Mouse (Mus musculus) kidney, embryonic 15.5 days (tissue): ENCODE results near the gene Abcf3. TPM values are rescaled to one million over a fixed set of nuclear protein-coding genes. Genes with fewer than 3 reads are reported as not detected.

Experiments
- ATAC-seq: fragments of 200-750 bp; cut with Nextera tagmentation; replicated peaks from 2 replicates; pipeline ENCODE4 v1.8.0; 2017; ENCODE audit warnings: moderate TSS enrichment; ENCODE audit not compliant: low FRiP score
- H3K27ac ChIP-seq: fragments of 300-500 bp; sonication (generic); 2 replicates; pipeline ENCODE4 v1.5.1; 2015; ENCODE audit warnings: mild to moderate bottlenecking, inconsistent platforms
- H3K27me3 ChIP-seq: fragments of 300-500 bp; sonication (generic); 2 replicates; pipeline ENCODE4 v1.6.1; 2015; ENCODE audit warnings: inconsistent platforms
- H3K36me3 ChIP-seq: fragments of 300-500 bp; sonication (generic); 2 replicates; pipeline ENCODE4 v1.6.1; 2015; ENCODE audit warnings: inconsistent platforms
- H3K4me1 ChIP-seq: fragments of 300-500 bp; sonication (generic); 2 replicates; pipeline ENCODE4 v1.6.1; 2015; ENCODE audit warnings: inconsistent platforms
- H3K4me2 ChIP-seq: fragments of 300-500 bp; sonication (generic); 2 replicates; pipeline ENCODE4 v1.6.1; 2015; ENCODE audit warnings: moderate library complexity, mild to moderate bottlenecking, inconsistent platforms
- H3K4me3 ChIP-seq: fragments of 300-500 bp; sonication (generic); replicated peaks from 2 replicates; pipeline ENCODE4 v1.5.1; 2015; ENCODE audit warnings: mild to moderate bottlenecking, inconsistent platforms
- H3K9ac ChIP-seq: fragments of 300-500 bp; sonication (generic); 2 replicates; pipeline ENCODE4 v1.6.1; 2015; ENCODE audit warnings: mild to moderate bottlenecking, inconsistent platforms
- H3K9me3 ChIP-seq: fragments of 300-500 bp; sonication (generic); replicated peaks from 2 replicates; pipeline ENCODE4 v1.6.1; 2016; ENCODE audit warnings: inconsistent platforms
- WGBS: fragments of 180-500 bp; shearing (Covaris S2); methylation state at CpG from one replicate; pipeline ENCODE4 v1.1.7; 2015; ENCODE audit warnings: mixed read lengths; 5-methylcytosine and 5-hydroxymethylcytosine counted together
- polyA plus RNA-seq: library from polyadenylated mRNA; unstranded; fragments of >200 nt; fragmentation: Nextera tagmentation; extraction: Ambion mirVana; gene quantifications from 2 replicates; pipeline ENCODE4 v1.2.1, GENCODE M21; 2015

Abcf3 gene
- polyA plus RNA-seq = 52.6 and 64.5 TPM in 2 replicates

DNA sequence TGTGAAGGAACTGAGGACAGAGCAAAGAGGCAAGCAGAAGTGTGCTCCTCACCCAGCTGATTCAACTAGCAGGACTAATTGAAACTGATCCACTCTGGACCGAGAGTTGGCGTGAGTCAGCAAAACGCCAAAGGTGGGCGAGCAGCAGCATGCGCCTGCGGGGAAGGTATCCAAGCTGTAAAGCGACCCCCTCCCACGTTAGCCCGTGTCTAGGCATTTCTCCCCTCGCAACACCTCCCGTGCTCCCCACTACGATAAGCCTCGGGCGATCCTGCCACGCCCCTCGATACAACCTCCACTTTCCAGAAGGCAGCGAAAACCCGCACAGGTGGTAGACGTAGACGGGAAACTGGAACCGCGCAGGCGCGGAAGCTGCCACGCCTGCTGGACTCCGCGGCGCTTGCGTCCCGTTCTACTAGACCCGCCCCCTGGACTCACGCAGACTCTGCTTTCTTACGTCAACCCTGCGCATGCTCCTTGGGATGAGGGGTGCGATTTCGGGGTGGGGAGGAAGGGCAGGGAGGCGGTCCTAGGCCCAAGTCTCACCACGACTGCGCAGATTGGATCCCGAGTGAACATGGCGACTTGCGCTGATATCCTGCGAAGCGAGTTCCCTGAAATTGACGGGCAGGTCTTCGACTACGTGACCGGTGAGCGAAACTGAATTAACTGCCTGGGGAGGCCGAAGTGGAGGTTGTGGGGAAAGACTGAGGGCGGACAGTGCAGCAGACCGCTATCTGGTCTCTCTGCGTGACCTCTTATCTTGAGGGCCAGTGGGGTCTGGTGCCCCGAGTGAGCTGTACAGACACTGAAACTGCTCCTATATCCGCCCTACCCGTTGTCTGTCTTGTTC lies at the start of gene Abcf3:
Gene Abcf3, plus strand, starts transcription at position 482 of the 853 bp plus-strand sequence.
- peak; percentile 99 for ATAC-seq
- Histone ChIP-seq H3K4me2 (peak within 1 kb of the TSS; percentile 83), H3K36me3 (peaks cover 64% of the 10 kb centered on the region), H3K4me1 (peaks cover 22% of the 10 kb centered on the region), H3K9me3 (no peaks in the 10 kb centered on the region), H3K4me3 (peak within 1 kb of the TSS; percentile 93), H3K9ac (peak within 1 kb of the TSS; percentile 87), H3K27ac (peak within 1 kb of the TSS; percentile 88), H3K27me3 (no peaks in the 10 kb centered on the region)
- under 1% methylated on average over 56 of the region's 56 CpGs for WGBS

DNA sequence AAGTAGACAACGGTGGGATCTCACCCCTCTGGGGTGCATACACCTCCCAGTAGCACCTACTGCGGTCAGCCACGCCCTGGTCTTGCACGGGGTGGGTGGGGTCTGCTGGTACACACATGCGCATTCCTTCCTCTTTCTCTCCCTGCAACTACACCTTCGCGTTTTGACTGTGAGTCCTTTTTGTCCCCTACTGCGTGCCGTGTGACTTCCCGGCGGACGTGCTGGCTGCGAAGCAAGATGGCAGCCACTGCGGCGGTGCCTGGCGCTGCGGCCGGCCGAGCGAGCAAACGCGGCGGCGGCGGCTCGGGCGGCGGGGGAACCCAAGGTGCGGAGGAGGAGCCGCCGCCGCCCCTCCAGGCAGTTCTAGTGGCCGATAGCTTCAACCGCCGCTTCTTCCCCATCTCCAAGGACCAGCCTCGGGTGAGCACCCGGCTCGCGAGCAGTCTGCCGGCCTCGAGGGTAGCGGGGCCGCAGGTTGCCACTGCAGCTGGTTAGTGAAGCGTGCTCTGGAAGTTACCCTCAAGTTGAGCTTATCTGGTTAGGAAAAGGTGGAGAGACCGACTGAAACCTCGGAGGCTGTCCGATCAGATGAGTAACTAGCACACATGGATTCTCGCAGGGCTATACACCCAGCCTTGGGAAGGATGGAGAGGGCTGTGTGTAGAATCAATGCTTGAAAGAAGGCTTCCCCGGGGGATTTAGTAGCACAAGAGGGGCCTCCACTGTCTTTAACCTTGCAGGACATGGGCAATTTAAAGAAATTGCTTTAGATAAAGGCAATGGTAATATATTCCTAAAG lies 49.5 kb upstream of the Abcf3 start, which contains the start of gene Eif2b5:
Gene Eif2b5, plus strand, starts transcription at position 141 of the 799 bp plus-strand sequence.
- peak within 1 kb of the TSS; percentile 94 for H3K9ac ChIP-seq
- H3K4me1 ChIP-seq = peaks cover 21% of the 10 kb centered on the region
- H3K4me2 ChIP-seq = peak within 1 kb of the TSS; percentile 74
- no peaks in the 10 kb centered on the region for H3K27me3 ChIP-seq
- under 1% methylated on average over 49 of the region's 49 CpGs for WGBS
- peak within 1 kb of the TSS; percentile 92 for H3K4me3 ChIP-seq
- peak; percentile 95 for ATAC-seq
- peaks cover 36% of the 10 kb centered on the region for H3K36me3 ChIP-seq
- H3K9me3 ChIP-seq = no peaks in the 10 kb centered on the region
- H3K27ac ChIP-seq = peak within 1 kb of the TSS; percentile 84

DNA sequence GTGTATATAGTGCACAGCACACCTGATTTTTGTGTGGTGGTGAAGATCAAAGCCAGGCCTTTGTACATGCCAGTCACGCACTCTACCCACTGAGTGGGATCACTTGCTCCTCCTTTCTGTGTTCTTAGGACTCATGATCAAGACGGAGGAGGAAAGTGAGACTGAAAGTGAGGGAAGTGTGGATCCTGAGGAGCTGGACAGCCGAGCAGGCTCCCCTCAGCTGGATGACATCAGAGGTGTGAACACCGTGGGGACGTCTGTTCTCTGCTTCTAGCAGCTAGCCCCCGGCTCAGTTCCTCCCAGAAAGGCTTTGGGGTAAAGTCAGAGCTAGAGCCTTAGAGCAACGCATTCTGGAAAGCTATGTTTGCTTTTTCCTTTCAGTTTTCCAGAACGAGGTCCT lies 42.4 kb upstream of the Abcf3 start:
- Histone ChIP-seq H3K4me1 (no peaks in the 10 kb centered on the region), H3K4me2 (no peak overlapping the region), H3K9me3 (no peaks in the 10 kb centered on the region), H3K4me3 (no peak overlapping the region), H3K27ac (no peak overlapping the region), H3K9ac (no peak overlapping the region), H3K36me3 (peaks cover 100% of the 10 kb centered on the region), H3K27me3 (no peaks in the 10 kb centered on the region)
- WGBS = 81% methylated on average over 8 of the region's 8 CpGs
- no peak for ATAC-seq

DNA sequence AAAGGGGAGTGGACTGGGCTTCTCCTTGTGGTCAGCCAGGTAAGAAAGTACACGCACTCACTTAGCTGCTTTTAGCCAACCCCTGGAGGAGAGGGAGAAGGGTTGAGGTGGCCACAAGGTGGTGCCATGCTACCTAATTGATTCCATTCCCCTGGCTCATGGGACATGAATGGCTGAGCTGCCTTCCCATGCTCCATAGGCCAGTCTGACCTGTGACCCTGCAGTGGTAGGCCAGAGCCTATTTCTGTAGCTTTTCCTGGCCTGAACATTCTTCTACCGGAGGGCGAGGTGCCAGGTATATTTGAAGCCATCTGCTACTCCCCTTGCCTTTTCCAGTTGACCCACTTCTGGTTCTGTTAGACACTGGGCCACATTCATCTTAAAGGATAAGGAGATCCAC lies 39.0 kb upstream of the Abcf3 start:
- H3K4me3 ChIP-seq = no peak overlapping the region
- no peak overlapping the region for H3K9ac ChIP-seq
- H3K27ac ChIP-seq = no peak overlapping the region
- H3K27me3 ChIP-seq = no peaks in the 10 kb centered on the region
- WGBS = 83% methylated on average over 3 of the region's 3 CpGs
- peak; percentile 66; the same call in 1 of the 2 replicates for ATAC-seq
- H3K4me1 ChIP-seq = no peaks in the 10 kb centered on the region
- H3K9me3 ChIP-seq = no peaks in the 10 kb centered on the region
- no peak overlapping the region for H3K4me2 ChIP-seq
- H3K36me3 ChIP-seq = peaks cover 74% of the 10 kb centered on the region

DNA sequence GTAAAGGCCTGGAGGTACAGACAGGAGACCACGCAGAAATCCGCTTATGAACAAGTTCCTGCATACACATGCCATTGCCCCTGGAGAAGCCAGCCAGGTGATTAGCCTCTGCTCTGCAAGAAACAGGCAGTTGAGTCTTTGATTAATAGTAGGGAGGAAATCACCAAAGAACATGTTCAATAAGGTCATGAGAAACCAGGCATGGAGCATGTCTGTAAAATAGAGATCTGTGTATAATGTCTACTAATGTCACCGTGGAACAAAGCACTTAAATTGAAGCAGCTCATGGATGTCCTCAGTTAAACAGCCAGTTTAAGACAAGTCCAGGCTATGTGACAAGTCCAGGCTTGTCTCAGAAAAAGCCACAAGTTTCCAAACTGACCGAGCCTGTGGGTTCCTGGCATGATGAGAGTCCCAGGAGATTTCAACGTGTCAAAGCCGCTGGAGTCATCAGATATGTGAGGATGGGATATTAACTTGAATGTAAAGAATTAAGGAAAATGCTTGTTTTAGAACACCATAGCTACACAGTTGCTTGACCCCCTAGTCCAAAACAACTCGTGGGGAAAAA lies 37.0 kb upstream of the Abcf3 start:
- Histone ChIP-seq H3K4me3 (no peak overlapping the region), H3K4me2 (no peak overlapping the region), H3K27ac (no peak overlapping the region), H3K9ac (no peak overlapping the region), H3K4me1 (no peaks in the 10 kb centered on the region), H3K9me3 (no peaks in the 10 kb centered on the region), H3K27me3 (no peaks in the 10 kb centered on the region), H3K36me3 (peaks cover 54% of the 10 kb centered on the region)
- ATAC-seq = no peak
- WGBS = 93% methylated on average over 7 of the region's 7 CpGs

DNA sequence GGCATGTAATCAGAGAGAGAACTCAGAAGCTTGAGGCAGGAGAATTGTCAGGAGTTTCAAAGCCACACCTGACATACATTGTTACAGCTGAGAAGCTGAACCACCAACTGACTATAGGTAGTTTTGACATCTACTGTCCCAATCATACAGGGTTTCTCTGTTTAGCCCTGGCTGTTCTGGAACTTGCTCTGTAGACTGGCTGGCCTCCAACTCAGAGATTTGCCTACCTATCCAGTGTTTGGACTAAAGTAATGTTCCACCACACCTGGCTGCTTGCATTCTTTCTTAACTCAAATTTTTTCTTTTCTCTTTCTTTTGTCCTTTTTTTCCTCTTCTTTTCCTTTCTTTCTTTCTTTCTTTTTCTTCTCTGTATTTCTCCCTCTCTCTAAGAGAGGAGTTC lies 32.3 kb upstream of the Abcf3 start:
- no peak for ATAC-seq
- peak overlapping the region; percentile 68 for H3K4me3 ChIP-seq
- H3K4me1 ChIP-seq = peaks cover 13% of the 10 kb centered on the region
- peak overlapping the region; percentile 85 for H3K4me2 ChIP-seq
- no peaks in the 10 kb centered on the region for H3K27me3 ChIP-seq
- peaks cover 25% of the 10 kb centered on the region for H3K36me3 ChIP-seq
- no peaks in the 10 kb centered on the region for H3K9me3 ChIP-seq
- peak overlapping the region; percentile 87 for H3K9ac ChIP-seq
- H3K27ac ChIP-seq = peak overlapping the region; percentile 90

DNA sequence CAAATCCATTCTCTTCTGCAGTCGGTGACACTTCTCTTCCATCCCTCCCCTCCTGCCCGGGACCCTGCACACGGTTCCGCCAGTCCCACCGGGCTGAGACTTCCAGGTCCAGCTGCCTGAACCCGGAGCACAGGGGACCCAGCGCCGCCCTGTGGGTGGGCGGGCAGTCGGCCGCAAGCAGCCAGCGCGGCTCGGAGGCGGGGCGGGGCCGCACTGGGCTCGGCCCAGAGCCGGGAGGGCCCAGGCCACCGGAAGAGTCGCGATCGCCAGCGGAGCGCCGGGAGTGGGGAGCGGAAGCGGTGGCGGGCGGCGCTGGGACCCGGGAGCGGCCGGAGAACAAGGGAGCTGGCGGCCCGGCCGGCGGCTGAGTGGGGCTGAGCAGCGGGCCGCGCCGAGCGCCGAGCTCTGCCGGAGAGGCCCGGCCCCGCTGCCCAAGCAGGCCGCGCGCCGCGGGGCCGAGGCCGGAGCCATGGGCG lies 31.6 kb upstream of the Abcf3 start, which contains the start of gene Dvl3:
Gene Dvl3, plus strand, starts transcription at position 257 of the 476 bp plus-strand sequence.
- peak; percentile 98 for ATAC-seq
- Histone ChIP-seq H3K36me3 (peaks cover 25% of the 10 kb centered on the region), H3K4me1 (peaks cover 13% of the 10 kb centered on the region), H3K9ac (peak within 1 kb of the TSS; percentile 87), H3K9me3 (no peaks in the 10 kb centered on the region), H3K27ac (peak within 1 kb of the TSS; percentile 90), H3K27me3 (no peaks in the 10 kb centered on the region), H3K4me3 (peak within 1 kb of the TSS; percentile 68), H3K4me2 (peak within 1 kb of the TSS; percentile 85)
- under 1% methylated on average over 53 of the region's 55 CpGs for WGBS

DNA sequence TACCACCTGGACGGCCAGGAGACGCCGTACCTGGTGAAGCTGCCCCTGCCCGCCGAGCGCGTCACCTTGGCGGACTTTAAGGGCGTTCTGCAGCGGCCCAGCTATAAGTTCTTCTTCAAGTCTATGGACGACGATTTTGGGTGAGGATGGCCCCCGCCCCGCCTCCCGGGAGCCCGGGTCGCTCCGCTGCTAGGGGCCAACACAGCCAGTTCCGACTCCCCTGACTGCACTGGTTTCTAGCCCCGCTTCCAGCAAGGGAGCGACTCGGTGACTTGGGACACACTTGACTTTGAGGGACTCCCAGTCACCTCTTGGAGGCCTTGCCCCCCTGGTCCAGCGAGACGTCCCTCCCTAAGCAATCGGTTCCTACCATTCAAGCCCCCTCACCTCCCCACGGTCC lies 31.2 kb upstream of the Abcf3 start:
- H3K27me3 ChIP-seq = no peaks in the 10 kb centered on the region
- peak overlapping the region; percentile 90 for H3K27ac ChIP-seq
- peak; percentile 30; the same call in 1 of the 2 replicates for ATAC-seq
- peak overlapping the region; percentile 85 for H3K4me2 ChIP-seq
- H3K4me1 ChIP-seq = peaks cover 13% of the 10 kb centered on the region
- H3K4me3 ChIP-seq = peak overlapping the region; percentile 68
- peak overlapping the region; percentile 87 for H3K9ac ChIP-seq
- H3K36me3 ChIP-seq = peaks cover 29% of the 10 kb centered on the region
- 0% methylated on average over 26 of the region's 26 CpGs for WGBS
- H3K9me3 ChIP-seq = no peaks in the 10 kb centered on the region

DNA sequence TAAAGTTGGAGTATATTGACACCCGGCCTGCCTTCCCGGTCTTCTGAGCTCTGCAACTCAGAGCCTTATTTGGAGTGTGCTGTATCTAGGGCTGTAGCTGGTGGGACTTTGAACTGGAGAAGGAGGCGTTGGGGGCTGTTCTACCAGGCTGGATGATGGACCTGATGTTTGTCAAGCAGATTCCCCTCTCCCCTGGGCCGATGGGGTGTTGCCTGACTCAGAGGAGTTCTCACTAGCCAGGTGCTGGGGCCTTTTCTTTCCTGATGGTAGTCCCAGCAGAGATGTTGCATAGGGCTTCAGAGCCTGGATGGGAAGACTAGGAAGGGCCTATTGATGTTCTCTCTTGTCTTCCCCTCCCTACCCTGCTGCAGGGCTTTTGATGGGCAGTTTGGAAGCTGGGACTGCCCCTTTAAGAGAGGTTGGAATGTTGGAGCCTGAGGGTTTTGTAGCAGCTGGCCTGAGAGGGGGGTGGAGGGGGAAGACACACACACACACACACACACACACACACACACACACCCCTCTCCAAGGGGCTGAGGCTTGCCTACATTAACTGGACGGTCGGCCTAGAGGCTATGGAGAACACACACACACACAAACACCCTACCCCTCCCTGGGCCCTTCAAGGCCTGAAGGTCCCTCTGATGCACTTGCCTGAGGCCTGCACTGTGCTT lies 30.5 kb upstream of the Abcf3 start:
- WGBS = 4% methylated on average over 6 of the region's 6 CpGs
- Histone ChIP-seq H3K9me3 (no peaks in the 10 kb centered on the region), H3K27me3 (no peaks in the 10 kb centered on the region), H3K4me3 (peak overlapping the region; percentile 68), H3K4me1 (peaks cover 13% of the 10 kb centered on the region), H3K36me3 (peaks cover 30% of the 10 kb centered on the region), H3K4me2 (peak overlapping the region; percentile 85), H3K27ac (peak overlapping the region; percentile 90), H3K9ac (peak overlapping the region; percentile 87)
- peak; percentile 29 for ATAC-seq

DNA sequence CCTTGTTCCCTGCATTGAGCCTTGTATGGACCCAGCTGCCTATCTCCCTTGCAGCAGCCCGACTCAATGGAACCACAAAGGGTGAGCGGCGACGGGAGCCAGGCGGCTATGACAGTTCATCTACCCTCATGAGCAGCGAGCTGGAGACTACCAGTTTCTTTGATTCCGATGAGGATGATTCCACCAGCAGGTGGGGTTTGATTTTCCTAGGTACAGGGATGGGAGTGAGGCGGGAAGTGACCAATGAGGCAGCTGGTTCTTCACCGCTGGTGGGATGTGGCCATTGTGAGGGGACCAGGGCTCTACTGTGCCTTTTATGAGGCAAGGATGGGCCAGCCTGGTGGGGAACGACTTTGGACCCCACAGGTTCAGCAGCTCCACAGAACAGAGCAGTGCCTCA lies 24.5 kb upstream of the Abcf3 start:
- no peaks in the 10 kb centered on the region for H3K27me3 ChIP-seq
- WGBS = 82% methylated on average over 10 of the region's 10 CpGs
- H3K4me3 ChIP-seq = no peak overlapping the region
- H3K27ac ChIP-seq = no peak overlapping the region
- H3K9ac ChIP-seq = no peak overlapping the region
- H3K9me3 ChIP-seq = no peaks in the 10 kb centered on the region
- H3K4me1 ChIP-seq = peaks cover 4% of the 10 kb centered on the region
- H3K36me3 ChIP-seq = peaks cover 89% of the 10 kb centered on the region
- H3K4me2 ChIP-seq = no peak overlapping the region
- ATAC-seq = no peak

DNA sequence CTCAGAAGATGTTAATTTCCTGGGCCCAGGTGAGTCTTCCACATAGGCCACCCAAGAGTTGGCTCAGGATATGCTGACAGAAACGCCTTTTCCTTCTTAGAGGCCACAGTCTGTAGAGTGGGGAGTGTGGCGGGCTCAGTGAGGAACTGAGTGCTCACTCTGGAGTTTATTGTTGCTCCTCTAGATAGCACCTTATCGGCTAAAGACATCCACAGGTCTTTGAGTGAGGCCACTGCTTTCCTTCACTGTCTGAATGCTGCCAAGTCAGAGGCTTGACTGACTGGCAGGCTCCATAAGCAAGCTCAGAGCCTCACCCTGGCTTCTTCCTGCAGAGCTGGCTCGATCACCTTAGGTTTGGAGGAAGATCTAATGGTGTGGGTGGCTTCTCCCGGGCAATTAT lies 19.6 kb upstream of the Abcf3 start:
- Histone ChIP-seq H3K36me3 (peaks cover 97% of the 10 kb centered on the region), H3K4me3 (no peak overlapping the region), H3K4me2 (no peak overlapping the region), H3K9me3 (no peaks in the 10 kb centered on the region), H3K9ac (no peak overlapping the region), H3K27me3 (no peaks in the 10 kb centered on the region), H3K4me1 (no peaks in the 10 kb centered on the region), H3K27ac (no peak overlapping the region)
- 95% methylated on average over 5 of the region's 5 CpGs for WGBS
- no peak for ATAC-seq
